Mouse (Mus musculus) urinary bladder, postnatal 4 days (tissue): ENCODE measurements around the gene Chd4.

Source experiments
- DNase-seq, 2 experiments: peaks; one replicate each; pipeline ENCODE4 v3.0.0; 2021 to 2022; ENCODE audit warnings: low spot score in 2 of 2

Chd4 gene

DNA sequence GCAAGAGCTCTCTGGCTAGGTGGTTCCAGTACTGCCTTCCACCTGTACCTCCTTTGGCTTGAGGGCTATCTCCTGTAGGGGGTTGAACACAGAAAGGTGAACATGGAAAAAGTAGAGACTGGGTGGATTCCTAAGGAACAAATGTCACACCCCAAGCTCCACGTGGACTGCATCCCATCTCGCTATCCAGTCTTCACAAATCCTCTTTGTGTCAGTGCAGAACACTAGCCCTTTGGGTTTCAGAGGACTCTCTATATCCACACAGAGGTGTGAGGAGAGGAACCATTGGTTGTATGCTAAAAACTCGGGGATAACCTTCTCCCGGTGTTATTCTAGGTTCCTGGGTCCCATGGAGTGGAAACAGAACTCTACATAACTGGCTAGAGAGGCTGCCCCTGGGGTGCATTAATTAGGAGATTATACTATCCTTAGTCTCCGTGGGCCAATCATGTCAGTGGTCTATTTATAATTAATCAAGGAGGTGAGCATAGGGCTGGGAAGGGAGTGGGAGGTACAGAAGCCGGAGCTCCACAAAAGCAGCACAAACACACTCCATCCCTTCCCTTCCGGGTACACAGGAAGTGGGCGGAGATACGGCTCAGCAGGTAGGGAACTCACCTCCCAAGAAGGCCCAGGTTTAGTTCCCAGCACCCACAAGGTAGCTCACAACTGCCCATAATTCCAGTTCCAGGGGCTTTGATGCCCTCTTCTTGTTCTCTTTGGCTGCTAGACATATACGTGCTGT is 5.3 kb upstream of the Chd4 start:
- DNase-seq, result no peak

DNA sequence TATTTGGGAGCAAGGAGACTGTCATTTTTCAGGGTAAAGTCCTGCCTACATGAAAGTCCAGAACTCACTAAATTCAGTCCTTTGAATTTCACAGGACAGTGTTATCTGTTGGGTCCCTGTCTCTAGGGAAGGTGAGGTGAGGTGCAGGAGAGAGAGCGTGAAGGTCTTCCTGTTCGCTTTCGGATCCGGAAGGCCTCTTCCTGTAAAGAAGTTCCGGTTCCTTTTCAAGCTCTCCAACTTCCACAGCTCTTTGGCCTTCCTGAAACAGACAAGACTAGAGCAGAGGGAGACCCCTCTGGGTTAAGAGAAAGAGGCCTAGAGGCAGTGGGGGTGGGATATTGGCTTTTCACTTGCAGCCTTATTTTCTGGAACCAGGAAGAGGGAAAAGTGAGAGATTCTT is 3.4 kb upstream of the Chd4 start:
- no peak for DNase-seq

DNA sequence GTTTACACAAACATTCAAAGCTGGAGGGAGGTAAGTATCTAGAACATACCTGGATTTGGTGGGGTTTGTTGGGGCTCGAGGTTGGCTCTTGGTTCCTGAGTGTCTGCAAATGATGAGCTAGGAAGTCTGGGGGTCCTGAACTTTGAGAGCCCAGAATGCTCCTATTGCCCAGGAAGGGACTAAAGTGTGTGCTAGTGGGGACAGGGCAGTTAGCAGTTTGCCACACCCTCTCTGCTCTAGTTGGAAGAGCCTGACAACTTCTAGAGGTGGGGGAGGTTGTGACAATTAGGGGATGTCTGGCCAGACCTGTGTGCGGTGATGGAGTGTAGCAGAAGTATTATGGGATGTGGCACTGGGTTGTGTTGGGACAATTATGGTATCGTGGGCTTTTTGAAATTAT is 938 bp upstream of the Chd4 start:
- no peak for DNase-seq

DNA sequence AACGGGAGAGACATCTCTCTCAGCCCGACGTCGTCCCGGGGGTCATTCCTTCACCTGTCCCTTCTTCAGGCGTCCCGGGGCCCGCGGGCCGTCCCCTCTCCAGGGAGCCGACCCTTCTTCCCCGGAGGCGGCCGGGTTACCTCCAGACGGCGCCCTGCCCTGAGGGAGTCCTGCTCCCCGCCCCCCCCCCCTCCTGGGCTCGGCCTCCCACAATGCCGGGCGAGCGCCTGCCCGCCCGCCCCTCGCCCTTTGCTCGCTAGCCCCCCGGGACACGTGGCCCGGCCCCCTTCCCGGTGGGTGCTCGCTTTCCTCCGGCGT is 457 bp downstream of the Chd4 start:
- no peak for DNase-seq

DNA sequence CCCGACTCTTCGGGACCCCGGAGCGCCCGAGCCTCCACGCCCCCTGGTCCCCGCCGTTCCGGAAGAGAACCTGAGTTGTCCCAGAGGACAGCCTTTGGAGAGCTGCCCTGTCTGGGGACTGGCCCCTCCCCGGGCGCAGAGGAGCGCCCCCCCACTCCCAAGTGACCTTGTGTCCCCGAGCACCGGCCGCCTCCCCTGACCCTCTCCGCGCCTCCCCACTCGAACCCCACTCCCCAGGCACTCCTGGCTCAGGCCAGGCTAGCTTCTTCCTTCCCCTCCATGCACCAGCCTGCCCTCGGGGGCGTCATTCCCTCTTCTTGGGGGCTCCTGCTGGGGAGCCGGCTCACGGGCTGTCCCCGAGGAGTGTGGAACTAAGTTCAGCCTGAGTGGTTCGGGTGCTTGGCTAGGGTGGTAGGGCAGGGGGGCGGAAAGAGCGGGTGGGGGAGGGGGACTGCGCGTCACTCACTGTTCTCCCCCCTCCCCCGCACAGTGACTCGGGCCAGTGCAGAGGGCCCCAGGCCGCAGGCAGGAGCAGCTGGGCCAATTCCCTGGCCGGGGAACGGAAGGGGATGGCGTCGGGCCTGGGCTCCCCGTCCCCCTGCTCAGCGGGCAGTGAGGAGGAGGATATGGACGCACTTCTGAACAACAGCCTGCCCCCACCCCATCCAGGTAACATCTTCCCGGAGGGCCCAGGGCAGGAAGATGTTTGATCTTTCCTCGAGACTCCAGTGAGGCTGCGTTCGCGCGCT is 990 bp downstream of the Chd4 start:
- DNase-seq, result peak; percentile 55 to 69

DNA sequence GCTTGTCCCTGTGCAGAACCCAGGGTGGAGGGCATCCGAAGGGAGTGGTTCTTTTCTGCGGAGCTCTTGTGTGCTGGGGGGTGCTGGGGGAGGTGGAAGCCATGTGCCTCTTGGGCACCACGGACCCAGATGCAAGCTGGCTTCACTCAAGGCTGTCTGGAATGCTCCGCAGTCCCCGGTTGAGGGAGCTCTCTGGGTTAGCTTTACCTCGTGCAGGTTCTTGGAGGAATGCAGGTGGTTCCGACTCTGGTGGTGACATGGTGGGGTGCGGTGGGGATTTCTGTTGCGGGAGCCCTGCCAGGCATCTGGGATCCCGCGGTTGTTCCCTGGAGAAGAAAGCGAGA is 1.5 kb downstream of the Chd4 start:
- DNase-seq, result no peak

DNA sequence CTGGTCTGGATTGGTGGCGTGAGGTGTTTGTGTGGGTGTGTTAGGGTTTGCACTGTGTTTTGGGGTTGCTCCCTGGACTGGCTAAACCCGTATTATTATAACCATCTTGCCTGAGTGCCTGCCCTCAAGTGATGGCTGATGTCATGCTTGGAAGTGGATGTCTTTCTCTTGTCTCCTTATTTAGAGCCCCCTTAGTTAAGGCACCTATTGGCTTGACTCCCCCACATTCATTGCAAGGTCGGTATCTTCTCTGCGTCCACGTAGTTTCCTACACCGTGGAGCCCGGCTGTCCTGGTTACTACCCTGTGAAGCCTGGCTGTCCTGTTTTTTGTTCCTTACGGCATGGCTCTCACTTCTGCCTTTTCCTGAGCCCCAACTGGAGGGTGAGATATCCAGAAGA is 2.2 kb downstream of the Chd4 start:
- no peak for DNase-seq

DNA sequence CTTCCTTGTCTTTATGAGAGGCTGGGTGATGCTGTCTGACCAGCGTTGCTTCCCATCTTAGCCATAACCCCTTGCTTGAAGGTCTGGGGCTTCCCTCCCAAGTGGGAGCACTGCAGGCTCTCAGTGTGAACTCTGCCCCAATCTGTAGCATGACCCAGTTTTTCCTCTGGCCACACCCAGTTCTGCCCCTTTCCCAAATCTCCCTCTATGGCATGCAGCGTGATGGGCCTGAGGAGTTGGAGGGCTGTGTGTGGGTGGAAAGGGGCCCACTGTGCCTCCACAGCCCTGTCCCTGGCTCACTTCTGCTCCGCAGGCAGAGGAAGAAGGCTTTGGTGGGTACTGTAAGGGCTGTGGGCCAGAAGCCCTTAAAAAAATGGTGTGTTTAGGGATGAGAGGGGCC is 2.7 kb downstream of the Chd4 start:
- DNase-seq, result no peak

DNA sequence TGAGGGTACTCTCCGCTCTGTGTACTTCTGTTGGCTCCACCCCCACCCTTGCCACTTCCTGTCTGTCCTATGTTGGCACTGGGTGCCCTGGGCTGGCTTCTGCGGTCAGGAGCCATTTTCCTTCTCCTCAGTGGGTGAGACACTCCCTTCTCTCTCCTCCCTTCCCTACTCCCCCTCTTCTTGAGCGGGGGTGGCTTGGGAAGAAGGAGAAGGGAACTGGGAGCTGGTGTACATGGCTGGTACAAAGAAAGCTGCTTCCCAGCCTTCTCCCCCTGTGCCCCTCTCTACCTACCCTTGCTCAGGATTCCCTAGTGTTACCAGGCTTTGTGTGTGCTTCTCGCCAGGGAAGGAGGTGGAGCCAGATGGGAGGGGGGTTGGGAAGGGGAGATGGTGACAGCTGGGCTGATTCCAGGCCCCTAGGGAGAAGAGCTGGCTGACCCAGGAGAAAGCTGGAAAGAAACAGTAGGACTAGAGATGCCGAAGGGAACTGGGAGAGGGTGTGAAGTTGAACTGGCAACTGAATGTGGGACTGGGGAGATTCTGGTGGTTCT is 3.7 kb downstream of the Chd4 start:
- no peak for DNase-seq

DNA sequence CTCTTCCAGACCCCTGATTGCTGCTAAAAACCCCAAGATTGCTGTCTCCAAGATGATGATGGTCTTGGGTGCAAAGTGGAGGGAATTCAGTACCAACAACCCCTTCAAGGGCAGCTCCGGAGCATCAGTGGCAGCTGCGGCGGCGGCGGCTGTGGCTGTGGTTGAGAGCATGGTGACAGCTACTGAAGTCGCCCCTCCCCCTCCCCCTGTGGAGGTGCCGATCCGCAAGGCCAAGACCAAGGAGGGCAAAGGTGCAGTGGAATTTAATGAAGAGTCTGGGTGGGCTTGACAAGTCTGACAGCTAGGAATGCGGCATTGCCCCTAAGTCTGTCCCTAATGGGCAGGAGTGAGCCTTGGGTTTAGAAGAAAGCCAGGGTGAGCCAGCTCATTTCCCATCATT is 5.7 kb downstream of the Chd4 start:
- DNase-seq, result no peak

DNA sequence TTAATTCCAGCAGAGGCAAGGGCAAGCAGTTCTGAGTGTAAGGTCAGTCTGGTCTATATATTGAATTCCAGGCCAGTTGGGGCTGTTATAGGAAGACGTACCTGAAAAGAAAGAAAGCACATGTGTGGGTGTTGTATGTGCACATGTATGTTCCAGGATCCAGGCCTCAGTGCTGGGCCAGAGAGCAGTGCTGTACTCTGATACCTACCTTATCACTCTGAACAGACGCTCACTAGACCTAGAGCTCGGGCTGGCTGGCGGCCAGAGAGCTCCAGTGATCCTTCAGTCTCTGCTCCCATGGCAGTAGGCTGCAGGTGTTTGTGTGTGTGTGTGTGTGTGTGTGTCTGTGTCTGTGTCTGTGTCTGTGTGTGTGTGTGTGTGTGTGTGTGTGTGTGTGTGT is 8.4 kb downstream of the Chd4 start:
- no peak for DNase-seq

DNA sequence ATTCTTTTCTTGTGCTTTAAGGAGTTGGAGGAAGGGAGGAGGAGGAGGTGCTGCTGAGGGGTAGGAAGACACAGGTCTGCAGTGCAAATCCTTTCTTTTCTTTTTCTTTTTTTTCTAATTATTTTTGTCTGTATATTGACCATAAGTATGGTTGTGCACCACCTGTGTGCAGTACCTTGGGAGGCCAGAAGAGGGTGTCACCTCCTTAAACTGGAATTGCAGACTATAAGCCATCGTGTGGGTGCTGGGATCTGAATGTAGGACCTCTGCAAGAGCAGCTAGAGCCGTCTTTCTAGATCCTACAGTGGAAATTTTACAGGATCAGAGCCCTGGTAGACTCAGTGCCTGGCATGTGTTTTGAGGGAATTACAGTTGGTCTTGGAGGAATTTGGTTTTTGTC is 11.9 kb downstream of the Chd4 start:
- no peak for DNase-seq

DNA sequence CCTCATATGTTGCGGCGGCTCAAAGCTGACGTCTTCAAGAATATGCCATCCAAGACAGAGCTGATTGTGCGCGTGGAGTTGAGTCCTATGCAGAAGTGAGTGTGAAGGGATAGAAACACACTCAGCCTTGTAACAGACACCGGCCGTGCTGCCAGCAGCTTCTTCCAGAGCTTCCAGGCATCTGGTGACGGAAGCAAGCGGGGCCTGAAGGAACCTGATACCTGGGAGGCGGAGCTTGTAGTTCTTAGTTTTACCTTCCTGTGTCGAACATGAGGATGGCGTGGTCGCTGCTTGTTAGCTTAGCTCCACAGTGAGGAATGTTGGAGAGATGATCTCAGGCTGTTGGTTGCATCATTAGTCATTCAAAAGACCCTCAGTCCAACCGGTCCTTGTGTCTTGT is 13.6 kb downstream of the Chd4 start:
- no peak for DNase-seq

DNA sequence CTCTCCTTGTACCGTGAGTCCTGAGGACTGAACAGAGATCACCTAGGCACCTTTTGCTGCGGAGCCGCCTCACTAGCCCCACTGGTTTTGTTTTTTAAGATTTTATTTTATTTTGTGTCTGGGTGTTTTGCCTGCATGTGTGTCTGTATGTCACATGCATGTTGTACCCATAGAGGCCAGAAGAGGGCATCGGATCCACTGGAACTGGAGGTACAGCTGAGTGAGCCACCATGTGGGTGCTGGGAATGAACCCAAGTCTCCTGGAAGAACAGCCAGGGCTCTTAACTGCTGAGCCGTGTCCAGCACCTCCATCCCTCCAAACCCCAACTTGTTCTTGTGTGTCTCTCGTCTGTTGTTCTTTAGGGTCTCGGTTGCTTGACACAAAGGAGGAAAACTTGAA is 15.1 kb downstream of the Chd4 start:
- no peak for DNase-seq

DNA sequence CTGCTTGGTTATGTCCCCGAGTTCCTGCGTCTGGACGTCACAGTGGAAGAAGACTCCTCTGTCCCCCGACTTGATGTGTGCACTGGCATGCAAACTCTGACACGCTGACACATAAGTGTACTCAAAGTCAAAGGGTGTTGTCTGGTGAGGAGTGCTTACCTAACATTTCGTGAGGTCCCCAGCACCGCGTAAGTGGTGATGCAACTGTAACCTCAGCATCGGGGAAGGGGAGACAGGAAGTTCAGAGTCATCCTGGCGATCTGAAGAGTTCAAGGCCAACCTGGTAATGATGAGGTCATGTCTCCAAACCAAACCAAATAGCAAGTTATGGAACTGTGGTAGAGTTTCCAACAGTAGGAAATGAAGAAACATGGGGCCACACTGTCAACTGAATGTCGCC is 16.8 kb downstream of the Chd4 start:
- DNase-seq, result no peak

DNA sequence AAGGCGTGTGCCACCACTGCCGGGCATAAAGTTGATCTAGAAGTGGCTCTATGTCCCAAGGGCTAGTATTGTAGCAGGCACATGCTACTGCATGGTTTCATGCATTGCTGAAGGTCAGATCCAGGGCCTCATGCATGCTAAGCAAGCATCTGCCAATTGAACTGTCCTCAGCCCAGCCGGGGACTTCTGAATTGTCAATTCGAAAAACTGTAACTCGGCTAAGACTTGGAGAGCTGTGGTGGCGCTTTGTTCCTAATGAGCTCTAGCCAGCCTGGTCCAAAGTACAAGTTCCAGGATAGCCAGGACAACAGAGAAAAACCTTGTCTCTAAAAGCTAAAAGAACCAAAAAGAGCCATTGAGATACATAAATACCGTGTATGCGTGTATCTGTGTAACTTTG is 23.6 kb downstream of the Chd4 start:
- no peak for DNase-seq

DNA sequence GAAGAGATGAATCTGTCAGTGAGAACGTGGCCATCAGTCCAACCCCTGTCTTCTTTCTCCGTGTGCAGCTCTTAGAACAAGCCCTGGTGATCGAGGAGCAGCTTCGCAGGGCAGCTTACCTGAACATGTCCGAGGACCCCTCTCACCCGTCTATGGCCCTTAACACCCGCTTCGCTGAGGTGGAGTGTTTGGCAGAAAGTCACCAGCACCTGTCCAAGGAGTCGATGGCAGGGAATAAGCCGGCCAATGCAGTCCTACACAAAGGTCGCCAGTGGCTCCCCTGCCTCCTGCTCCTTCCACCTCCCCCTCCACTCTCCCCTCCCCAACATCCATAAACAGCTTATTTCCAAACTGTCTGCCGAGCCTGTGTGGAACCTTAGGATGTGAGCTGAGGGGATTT is 32.9 kb downstream of the Chd4 start:
- DNase-seq, result no peak

DNA sequence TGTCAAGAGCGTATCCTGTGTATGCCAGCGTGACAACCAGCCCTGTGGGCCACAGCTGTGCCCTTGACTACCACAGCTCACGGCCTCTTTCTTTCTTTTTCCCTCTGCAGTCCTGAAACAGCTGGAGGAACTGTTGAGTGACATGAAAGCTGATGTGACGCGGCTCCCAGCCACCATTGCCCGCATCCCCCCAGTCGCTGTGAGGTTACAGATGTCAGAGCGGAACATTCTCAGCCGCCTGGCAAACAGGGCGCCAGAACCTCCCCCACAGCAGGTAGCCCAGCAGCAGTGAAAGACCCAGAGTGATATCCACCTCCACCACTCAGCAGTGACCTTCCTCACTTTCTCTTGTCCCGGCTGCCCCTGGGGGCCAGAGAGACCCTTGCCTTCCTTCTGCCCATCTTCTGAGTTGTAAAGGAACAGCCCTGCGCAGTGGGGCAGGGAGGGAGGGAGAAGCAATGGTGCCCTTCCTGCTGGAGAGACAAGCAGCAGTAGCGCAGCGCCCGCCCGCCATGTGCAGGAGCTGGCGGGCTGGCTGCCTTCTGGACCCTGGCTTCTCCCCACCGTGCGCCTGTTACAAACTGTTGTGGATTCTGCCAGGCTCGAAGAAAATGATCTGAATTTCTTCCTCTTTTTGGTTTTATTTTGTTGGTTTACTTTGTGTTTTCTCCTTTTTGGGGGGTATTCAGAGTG is 34.1 kb downstream of the Chd4 start:
- DNase-seq, result no peak

DNA sequence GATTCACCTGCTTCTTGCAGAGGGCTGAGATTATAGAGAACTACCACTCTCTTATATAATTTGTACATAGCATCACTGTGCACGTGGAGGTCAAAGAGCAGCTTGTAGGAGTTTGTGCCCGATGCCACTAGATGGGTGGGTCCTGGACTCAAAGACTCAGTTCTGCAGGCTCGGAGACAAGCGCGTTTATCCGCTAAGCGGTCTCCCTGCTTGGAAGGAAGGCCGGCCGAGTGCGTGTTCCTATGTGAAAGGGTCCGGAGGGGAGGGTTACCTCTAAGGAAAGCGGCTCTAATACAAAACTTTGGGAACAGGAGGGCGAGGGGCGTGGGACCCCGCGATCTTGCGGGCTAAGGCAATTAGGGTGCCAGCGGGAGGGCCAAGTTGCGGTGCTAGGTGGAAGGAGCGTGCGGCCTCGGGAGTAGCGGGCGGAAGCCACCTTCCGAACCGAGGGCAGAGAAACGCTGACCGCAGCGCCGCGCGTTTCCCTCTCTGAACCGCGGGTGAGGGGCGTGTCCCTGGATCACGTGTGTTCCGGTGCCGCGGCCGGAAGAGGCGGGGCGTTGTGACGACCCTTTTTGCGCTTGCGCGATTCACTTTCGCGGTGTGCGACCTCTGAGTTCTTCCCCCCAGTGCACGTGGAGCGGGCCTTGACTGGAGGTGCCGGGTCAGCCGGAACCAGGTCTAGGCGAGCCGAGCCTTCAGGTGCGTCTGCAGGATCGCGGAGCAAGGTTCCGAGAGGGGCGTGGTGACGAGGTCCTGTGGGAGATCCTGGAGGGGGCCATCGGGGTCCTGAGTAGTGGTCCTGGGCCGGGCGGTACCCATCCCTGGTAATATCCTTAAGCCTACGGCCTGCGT is 35.7 kb downstream of the Chd4 start, which contains the start of gene Nop2:
Nop2 (plus strand) TSS at position 608 of the 855 bp plus-strand sequence.
- peak; percentile 83 to 90 for DNase-seq

DNA sequence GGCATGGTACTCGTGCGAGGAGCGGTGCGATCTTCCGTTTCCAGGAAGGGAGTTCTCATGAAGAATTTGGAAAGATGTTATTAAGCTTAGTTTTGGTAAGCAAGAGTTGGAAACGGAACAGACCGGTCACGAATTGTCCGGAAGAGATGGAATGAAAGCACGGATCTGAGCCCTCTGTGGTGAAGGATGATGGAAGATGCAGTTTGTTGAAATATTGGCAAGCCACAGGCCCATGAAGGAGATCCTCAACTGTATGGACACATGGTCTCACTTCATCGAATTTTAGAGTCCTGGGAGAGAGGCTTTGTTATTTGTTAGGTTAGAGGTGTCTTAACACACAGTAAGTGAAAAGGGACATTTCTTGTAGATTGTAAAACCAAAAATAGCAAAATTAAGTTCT is 36.7 kb downstream of the Chd4 start:
- no peak for DNase-seq

DNA sequence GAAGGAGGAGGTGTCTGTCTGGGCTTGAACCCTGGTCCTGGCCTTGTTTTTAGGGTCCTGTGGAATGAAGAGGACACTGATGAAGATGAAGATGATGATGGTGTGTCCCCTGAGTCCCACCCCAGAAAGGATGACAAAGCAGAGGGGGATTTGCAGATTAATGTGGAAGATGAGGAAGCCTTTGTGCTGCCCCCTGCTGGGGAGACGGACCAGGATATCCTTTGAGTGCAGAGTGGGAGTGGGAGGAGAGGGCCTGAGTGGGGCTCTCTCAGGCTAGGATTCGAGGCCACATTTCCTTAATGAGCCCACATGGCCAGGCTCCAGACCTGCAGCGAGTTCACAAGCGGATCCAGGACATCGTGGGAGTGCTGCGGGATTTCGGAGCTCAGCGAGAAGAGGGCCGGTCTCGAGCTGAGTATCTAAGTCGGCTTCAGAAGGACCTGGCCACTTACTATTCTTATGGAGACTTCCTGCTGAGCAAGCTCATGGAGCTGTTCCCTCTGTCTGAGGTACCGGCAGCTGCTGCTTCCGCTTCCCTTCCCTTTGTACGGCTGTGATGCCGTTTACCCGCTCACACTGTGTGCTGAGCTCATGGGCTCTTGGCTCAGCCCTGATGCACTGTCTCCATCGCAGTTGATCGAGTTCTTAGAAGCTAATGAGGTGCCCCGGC is 41.4 kb downstream of the Chd4 start:
- no peak for DNase-seq
